Mouse (Mus musculus): Measurements from ENCODE around the gene Usp20. TPM values are rescaled to one million over a fixed set of nuclear protein-coding genes. Genes with fewer than 3 reads are reported as not detected.

Gene Usp20
- polyA plus RNA-seq, 1 experiment from 2014 or later, result 33.4 TPM

DNA sequence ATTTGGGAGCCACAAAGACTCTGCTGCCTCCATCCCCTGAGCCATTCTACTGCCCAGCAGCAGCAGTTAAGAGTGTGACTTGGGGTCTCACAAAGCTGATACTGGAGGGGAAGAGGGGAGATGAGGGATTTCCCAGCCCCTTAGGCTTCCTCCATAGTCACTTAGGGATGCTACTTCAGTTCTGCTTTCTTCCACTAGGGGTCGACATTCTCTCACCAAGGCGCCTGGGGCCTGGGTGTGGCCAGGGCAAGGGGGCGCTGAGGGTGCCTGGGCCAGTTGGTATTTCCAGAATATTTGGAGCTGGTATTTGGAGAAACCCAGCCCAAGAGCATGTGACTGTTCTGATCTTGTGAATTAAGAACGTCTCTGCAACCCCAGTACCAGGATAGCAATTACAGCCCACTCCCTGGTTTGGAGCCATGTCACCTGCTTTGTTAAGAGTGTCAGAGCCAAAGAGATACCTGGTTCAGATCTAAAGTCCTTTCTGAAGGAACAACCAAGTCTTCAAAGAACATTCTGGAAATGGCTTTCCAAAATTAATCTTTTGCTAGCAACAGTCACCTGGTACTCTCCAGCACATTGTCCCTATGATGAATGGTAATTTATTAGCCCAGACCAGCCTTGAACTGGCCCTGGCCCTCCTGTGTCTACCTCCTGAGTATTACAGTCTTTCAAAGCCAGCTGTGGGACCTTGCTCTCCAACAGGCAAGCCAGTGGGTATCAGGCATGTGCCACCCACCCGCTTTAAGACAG is 42.7 kb downstream of the Usp20 start:
- DNase-seq (ENCODE audit: low spot score) (peak; percentile 77), ATAC-seq (ENCODE audit: low FRiP score) (no peak)
- H3K4me1 ChIP-seq (replicated peaks; ENCODE audit: control insufficient read depth, insufficient read depth, low read length), result no peaks in the 10 kb centered on the region
- no peak overlapping the region for H3K9ac ChIP-seq
- no peaks in the 10 kb centered on the region for H3K27me3 ChIP-seq (ENCODE audit: control insufficient read depth, insufficient read depth, low read length)
- H3K9me3 ChIP-seq (ENCODE audit: control insufficient read depth, low read length), result no peaks in the 10 kb centered on the region
- 33% methylated on average over 5 of the region's 5 CpGs for WGBS
- H3K36me3 ChIP-seq (replicated peaks; ENCODE audit: control insufficient read depth, insufficient read depth), result peaks cover 53% of the 10 kb centered on the region
- no peak overlapping the region for H3K4me3 ChIP-seq (replicated peaks; ENCODE audit: low read length)
- H3K27ac ChIP-seq, result no peak overlapping the region
- no peak overlapping the region for H3K4me2 ChIP-seq (replicated peaks)

- Histone ChIP-seq H3K4me3 (replicated peaks; ENCODE audit: low read length) (no peak overlapping the region), H3K27me3 (ENCODE audit: control insufficient read depth, insufficient read depth, low read length) (no peaks in the 10 kb centered on the region), H3K36me3 (replicated peaks; ENCODE audit: control insufficient read depth, insufficient read depth) (peaks cover 53% of the 10 kb centered on the region), H3K4me2 (replicated peaks) (no peak overlapping the region), H3K27ac (no peak overlapping the region), H3K9ac (no peak overlapping the region), H3K9me3 (ENCODE audit: control insufficient read depth, low read length) (no peaks in the 10 kb centered on the region), H3K4me1 (replicated peaks; ENCODE audit: control insufficient read depth, insufficient read depth, low read length) (no peaks in the 10 kb centered on the region)
- DNase-seq (ENCODE audit: low spot score) (no peak), ATAC-seq (ENCODE audit: low FRiP score) (no peak)
- 82% methylated on average over 3 of the region's 3 CpGs for WGBS
Measured at GRCm38 (mm10) chr2:31025458-31025857, 43.4 kb downstream of the Usp20 start.

- no peak overlapping the region for H3K9ac ChIP-seq
- H3K4me3 ChIP-seq (replicated peaks; ENCODE audit: low read length), result no peak overlapping the region
- whole genome bisulfite sequencing, result 77% methylated on average over 8 of the region's 8 CpGs
- DNase-seq (ENCODE audit: low spot score) (no peak), ATAC-seq (ENCODE audit: low FRiP score) (no peak)
- peaks cover 53% of the 10 kb centered on the region for H3K36me3 ChIP-seq (replicated peaks; ENCODE audit: control insufficient read depth, insufficient read depth)
- no peaks in the 10 kb centered on the region for H3K4me1 ChIP-seq (replicated peaks; ENCODE audit: control insufficient read depth, insufficient read depth, low read length)
- H3K27ac ChIP-seq, result no peak overlapping the region
- H3K4me2 ChIP-seq (replicated peaks), result no peak overlapping the region
- no peaks in the 10 kb centered on the region for H3K27me3 ChIP-seq (ENCODE audit: control insufficient read depth, insufficient read depth, low read length)
- H3K9me3 ChIP-seq (ENCODE audit: control insufficient read depth, low read length), result no peaks in the 10 kb centered on the region
Measured at GRCm38 (mm10) chr2:31026642-31027041, 44.6 kb downstream of the Usp20 start.

GRCm38 (mm10) chr2:31031972-31032371 is 49.9 kb downstream of the Usp20 start:
- no peaks in the 10 kb centered on the region for H3K27me3 ChIP-seq (ENCODE audit: control insufficient read depth, insufficient read depth, low read length)
- peaks cover 90% of the 10 kb centered on the region for H3K36me3 ChIP-seq (replicated peaks; ENCODE audit: control insufficient read depth, insufficient read depth)
- no peaks in the 10 kb centered on the region for H3K4me1 ChIP-seq (replicated peaks; ENCODE audit: control insufficient read depth, insufficient read depth, low read length)
- H3K9me3 ChIP-seq (ENCODE audit: control insufficient read depth, low read length), result no peaks in the 10 kb centered on the region
- H3K4me2 ChIP-seq (replicated peaks), result no peak overlapping the region
- no peak overlapping the region for H3K9ac ChIP-seq
- no peak for DNase-seq (ENCODE audit: low spot score)
- no peak overlapping the region for H3K4me3 ChIP-seq (replicated peaks; ENCODE audit: low read length)
- H3K27ac ChIP-seq, result no peak overlapping the region
- 90% methylated on average over 7 of the region's 7 CpGs for WGBS
- ATAC-seq (ENCODE audit: low FRiP score), result no peak

DNA sequence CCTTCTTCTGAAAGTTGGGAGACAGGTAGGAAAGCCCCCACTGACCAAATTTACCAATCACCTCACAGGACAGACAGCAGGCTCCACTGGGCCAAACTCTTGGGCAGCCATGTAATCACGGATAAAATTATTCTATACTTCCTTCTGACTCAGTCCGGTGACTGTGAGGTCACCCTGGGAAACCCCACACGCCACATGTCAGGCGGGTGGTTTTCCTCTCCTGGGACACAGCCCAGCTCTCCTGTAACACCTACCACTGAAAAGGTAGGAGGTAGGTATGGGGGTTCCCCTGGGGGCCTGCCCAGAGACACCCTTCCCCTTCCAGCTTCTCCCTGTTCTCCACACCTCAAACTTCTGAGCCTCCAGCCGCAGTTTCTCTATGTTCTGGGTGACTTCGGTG is 54.7 kb downstream of the Usp20 start:
- 95% methylated on average over 6 of the region's 6 CpGs for WGBS
- Histone ChIP-seq H3K4me2 (replicated peaks) (no peak overlapping the region), H3K4me1 (replicated peaks; ENCODE audit: control insufficient read depth, insufficient read depth, low read length) (no peaks in the 10 kb centered on the region), H3K9me3 (ENCODE audit: control insufficient read depth, low read length) (no peaks in the 10 kb centered on the region), H3K36me3 (replicated peaks; ENCODE audit: control insufficient read depth, insufficient read depth) (peaks cover 63% of the 10 kb centered on the region), H3K27ac (no peak overlapping the region), H3K27me3 (ENCODE audit: control insufficient read depth, insufficient read depth, low read length) (no peaks in the 10 kb centered on the region), H3K9ac (no peak overlapping the region), H3K4me3 (replicated peaks; ENCODE audit: low read length) (no peak overlapping the region)
- ATAC-seq (ENCODE audit: low FRiP score) (no peak), DNase-seq (ENCODE audit: low spot score) (no peak)

DNA sequence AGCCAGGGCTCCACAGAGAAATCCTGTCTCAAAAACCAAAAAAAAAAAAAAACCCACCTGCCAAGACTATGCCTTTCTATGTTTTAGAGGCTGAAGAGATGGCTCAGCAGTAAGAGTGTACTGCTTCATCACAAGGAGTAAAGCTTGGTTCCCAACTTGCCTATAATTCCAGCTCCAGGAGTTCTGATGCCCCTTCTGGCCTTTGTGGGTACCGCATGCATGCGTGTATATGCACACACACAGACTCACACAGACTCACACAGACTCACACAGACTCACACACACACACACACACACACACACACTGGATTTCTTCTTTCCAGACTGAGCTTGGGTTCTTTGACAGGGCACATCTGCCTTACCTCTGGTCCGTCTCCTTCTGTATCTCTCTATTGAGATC is 58.0 kb downstream of the Usp20 start:
- H3K4me1 ChIP-seq (replicated peaks; ENCODE audit: control insufficient read depth, insufficient read depth, low read length), result no peaks in the 10 kb centered on the region
- H3K27me3 ChIP-seq (ENCODE audit: control insufficient read depth, insufficient read depth, low read length), result no peaks in the 10 kb centered on the region
- ATAC-seq (ENCODE audit: low FRiP score) (no peak), DNase-seq (ENCODE audit: low spot score) (no peak)
- no peak overlapping the region for H3K4me2 ChIP-seq (replicated peaks)
- 94% methylated on average over 3 of the region's 3 CpGs for WGBS
- H3K27ac ChIP-seq, result no peak overlapping the region
- no peak overlapping the region for H3K4me3 ChIP-seq (replicated peaks; ENCODE audit: low read length)
- H3K36me3 ChIP-seq (replicated peaks; ENCODE audit: control insufficient read depth, insufficient read depth), result peaks cover 39% of the 10 kb centered on the region
- H3K9ac ChIP-seq, result no peak overlapping the region
- H3K9me3 ChIP-seq (ENCODE audit: control insufficient read depth, low read length), result no peaks in the 10 kb centered on the region

GRCm38 (mm10) chr2:31040487-31040886 is 58.4 kb downstream of the Usp20 start:
- Histone ChIP-seq H3K27me3 (ENCODE audit: control insufficient read depth, insufficient read depth, low read length) (no peaks in the 10 kb centered on the region), H3K9me3 (ENCODE audit: control insufficient read depth, low read length) (no peaks in the 10 kb centered on the region), H3K27ac (no peak overlapping the region), H3K4me3 (replicated peaks; ENCODE audit: low read length) (no peak overlapping the region), H3K9ac (no peak overlapping the region), H3K4me2 (replicated peaks) (no peak overlapping the region), H3K36me3 (replicated peaks; ENCODE audit: control insufficient read depth, insufficient read depth) (peaks cover 34% of the 10 kb centered on the region), H3K4me1 (replicated peaks; ENCODE audit: control insufficient read depth, insufficient read depth, low read length) (no peaks in the 10 kb centered on the region)
- 84% methylated on average over 3 of the region's 3 CpGs for WGBS
- ATAC-seq (ENCODE audit: low FRiP score) (no peak), DNase-seq (ENCODE audit: low spot score) (no peak)

DNA sequence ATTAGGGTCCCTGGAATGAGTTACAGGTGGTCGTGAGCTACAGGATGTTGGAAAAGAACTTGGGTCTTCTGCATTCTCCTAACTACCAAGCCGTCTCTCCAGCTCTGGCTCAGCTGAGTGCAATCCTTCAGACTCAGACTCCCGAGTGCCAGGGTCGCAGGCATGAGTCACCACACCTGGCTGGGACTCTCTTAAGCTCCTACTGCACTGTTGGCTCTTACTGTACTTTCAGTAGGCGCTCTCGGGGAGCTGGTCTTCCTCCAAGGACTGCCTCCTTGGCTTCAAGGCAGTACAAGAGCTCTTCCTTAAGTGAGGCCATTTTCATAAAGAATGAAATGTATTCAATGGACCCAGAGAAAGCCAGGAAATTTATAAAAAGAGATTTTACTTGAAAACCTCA is 59.3 kb downstream of the Usp20 start:
- no peak overlapping the region for H3K4me2 ChIP-seq (replicated peaks)
- H3K4me3 ChIP-seq (replicated peaks; ENCODE audit: low read length), result no peak overlapping the region
- no peak for DNase-seq (ENCODE audit: low spot score)
- no peak for ATAC-seq (ENCODE audit: low FRiP score)
- no peak overlapping the region for H3K9ac ChIP-seq
- H3K27me3 ChIP-seq (ENCODE audit: control insufficient read depth, insufficient read depth, low read length), result no peaks in the 10 kb centered on the region
- no peaks in the 10 kb centered on the region for H3K9me3 ChIP-seq (ENCODE audit: control insufficient read depth, low read length)
- no peak overlapping the region for H3K27ac ChIP-seq
- WGBS, result 91% methylated on average over 6 of the region's 6 CpGs
- H3K4me1 ChIP-seq (replicated peaks; ENCODE audit: control insufficient read depth, insufficient read depth, low read length), result no peaks in the 10 kb centered on the region
- peaks cover 30% of the 10 kb centered on the region for H3K36me3 ChIP-seq (replicated peaks; ENCODE audit: control insufficient read depth, insufficient read depth)

DNA sequence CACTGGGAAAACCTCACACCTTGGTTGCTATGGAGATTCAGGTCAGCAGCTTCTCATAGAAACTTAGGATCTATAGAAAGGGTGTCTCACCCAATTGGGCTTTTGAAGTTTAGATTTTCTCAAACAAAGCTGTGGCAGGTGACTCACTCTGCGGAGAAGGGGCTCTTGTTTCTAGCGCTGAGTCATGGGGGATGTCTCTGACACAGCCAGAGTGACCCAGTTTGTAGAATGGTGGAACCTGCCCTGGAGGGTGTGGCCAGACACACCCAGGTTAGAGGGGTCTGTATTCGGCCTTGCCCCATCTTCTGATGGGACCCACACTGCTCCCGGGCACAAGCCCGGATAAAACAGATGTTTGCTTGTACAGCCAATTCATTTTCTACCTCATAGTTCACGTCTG is 60.8 kb downstream of the Usp20 start:
- no peak overlapping the region for H3K4me3 ChIP-seq (replicated peaks; ENCODE audit: low read length)
- H3K4me1 ChIP-seq (replicated peaks; ENCODE audit: control insufficient read depth, insufficient read depth, low read length), result no peaks in the 10 kb centered on the region
- H3K36me3 ChIP-seq (replicated peaks; ENCODE audit: control insufficient read depth, insufficient read depth), result peaks cover 24% of the 10 kb centered on the region
- ATAC-seq (ENCODE audit: low FRiP score), result no peak
- WGBS, result 95% methylated on average over 6 of the region's 6 CpGs
- no peak overlapping the region for H3K9ac ChIP-seq
- H3K27me3 ChIP-seq (ENCODE audit: control insufficient read depth, insufficient read depth, low read length), result no peaks in the 10 kb centered on the region
- H3K9me3 ChIP-seq (ENCODE audit: control insufficient read depth, low read length), result no peaks in the 10 kb centered on the region
- no peak for DNase-seq (ENCODE audit: low spot score)
- H3K4me2 ChIP-seq (replicated peaks), result no peak overlapping the region
- H3K27ac ChIP-seq, result no peak overlapping the region

GRCm38 (mm10) chr2:31043856-31044255 is 61.8 kb downstream of the Usp20 start:
- Histone ChIP-seq H3K27me3 (ENCODE audit: control insufficient read depth, insufficient read depth, low read length) (no peaks in the 10 kb centered on the region), H3K9me3 (ENCODE audit: control insufficient read depth, low read length) (no peaks in the 10 kb centered on the region), H3K9ac (no peak overlapping the region), H3K4me2 (replicated peaks) (no peak overlapping the region), H3K4me3 (replicated peaks; ENCODE audit: low read length) (no peak overlapping the region), H3K27ac (no peak overlapping the region), H3K4me1 (replicated peaks; ENCODE audit: control insufficient read depth, insufficient read depth, low read length) (no peaks in the 10 kb centered on the region), H3K36me3 (replicated peaks; ENCODE audit: control insufficient read depth, insufficient read depth) (peaks cover 24% of the 10 kb centered on the region)
- 100% methylated on average over 1 of the region's 1 CpGs for WGBS
- ATAC-seq (ENCODE audit: low FRiP score) (no peak), DNase-seq (ENCODE audit: low spot score) (no peak)
